Mouse (Mus musculus) embryonic facial prominence, embryonic 11.5 days (tissue): ENCODE measurements around the gene Syn3. TPM values are rescaled to one million over a fixed set of nuclear protein-coding genes. Genes with fewer than 3 reads are reported as not detected.

ENCODE experiments used
- ATAC-seq: fragments of 200-750 bp; cut with Nextera tagmentation; replicated peaks from 2 replicates; pipeline ENCODE4 v1.8.0; 2017; ENCODE audit warnings: low read depth; ENCODE audit not compliant: insufficient number of reproducible peaks, low FRiP score, low TSS enrichment
- DNase-seq: peaks from one replicate; pipeline ENCODE4 v3.0.0-alpha.2; 2015; ENCODE audit warnings: low spot score
- H3K27ac ChIP-seq: fragments of 300-500 bp; sonication (generic); replicated peaks from 2 replicates; pipeline ENCODE4 v1.5.1; 2014; ENCODE audit warnings: mild to moderate bottlenecking, low read depth, low read length, control low read depth
- H3K27me3 ChIP-seq: fragments of 300-500 bp; sonication (generic); 2 replicates; pipeline ENCODE4 v1.6.1; 2014; ENCODE audit warnings: mild to moderate bottlenecking, low read length, moderate library complexity, mixed read lengths; ENCODE audit not compliant: control insufficient read depth, insufficient read depth
- H3K36me3 ChIP-seq: fragments of 300-500 bp; sonication (generic); replicated peaks from 2 replicates; pipeline ENCODE4 v1.6.1; 2014; ENCODE audit warnings: low read depth, mild to moderate bottlenecking, low read length, moderate library complexity, mixed read lengths; ENCODE audit not compliant: control insufficient read depth, insufficient read depth
- H3K4me1 ChIP-seq: fragments of 300-500 bp; sonication (generic); 2 replicates; pipeline ENCODE4 v1.6.1; 2014; ENCODE audit warnings: low read length, mixed read lengths; ENCODE audit not compliant: control insufficient read depth, insufficient read depth
- H3K4me2 ChIP-seq: fragments of 300-500 bp; sonication (generic); 2 replicates; pipeline ENCODE4 v1.6.1; 2014; ENCODE audit warnings: low read depth, mild to moderate bottlenecking, control low read depth, low read length, moderate library complexity
- H3K4me3 ChIP-seq: fragments of 300-500 bp; sonication (generic); 2 replicates; pipeline ENCODE4 v1.5.1; 2014; ENCODE audit warnings: low read depth, low read length, control low read depth
- H3K9ac ChIP-seq: fragments of 300-500 bp; sonication (generic); replicated peaks from 2 replicates; pipeline ENCODE4 v1.6.1; 2014; ENCODE audit warnings: mild to moderate bottlenecking, control low read depth, low read length
- H3K9me3 ChIP-seq: fragments of 300-500 bp; sonication (generic); replicated peaks from 2 replicates; pipeline ENCODE4 v1.6.1; 2016; ENCODE audit warnings: mild to moderate bottlenecking, low read length, inconsistent platforms, mixed read lengths; ENCODE audit not compliant: control insufficient read depth
- WGBS: fragments of 180-500 bp; shearing (Covaris S2); extraction: QIAGEN DNeasy Blood & Tissue Kit; methylation state at CpG from one replicate; pipeline ENCODE4 v1.1.7; 2014; 5-methylcytosine and 5-hydroxymethylcytosine counted together
- polyA plus RNA-seq: library from polyadenylated mRNA; unstranded; fragments of >200 nt; fragmentation: Nextera tagmentation; extraction: Ambion mirVana; gene quantifications from 2 replicates; pipeline ENCODE4 v1.2.1, GENCODE M21; 2014

Syn3 gene
- polyA plus RNA-seq, 1 experiment from 2014 or later = 3.1 TPM

GRCm38 (mm10) chr10:86302318-86302648, 196.4 kb downstream of the Syn3 start:
- Histone ChIP-seq H3K9me3 (no peaks in the 10 kb centered on the region), H3K4me3 (peak overlapping the region; percentile 65), H3K4me2 (peak overlapping the region; percentile 97), H3K27ac (no peak overlapping the region), H3K9ac (peak overlapping the region; percentile 25), H3K27me3 (no peaks in the 10 kb centered on the region), H3K36me3 (no peaks in the 10 kb centered on the region), H3K4me1 (peaks cover 4% of the 10 kb centered on the region)
- DNase-seq = no peak
- ATAC-seq = no peak
- 72% methylated on average over 4 of the region's 4 CpGs for WGBS

GRCm38 (mm10) chr10:86301593-86302317, 196.9 kb downstream of the Syn3 start:
- Histone ChIP-seq H3K27ac (no peak overlapping the region), H3K4me1 (peaks cover 4% of the 10 kb centered on the region)
- 14% methylated on average over 4 of the region's 4 CpGs for WGBS

GRCm38 (mm10) chr10:86301117-86301490, 197.6 kb downstream of the Syn3 start:
- no peaks in the 10 kb centered on the region for H3K9me3 ChIP-seq
- 1% methylated on average over 10 of the region's 10 CpGs for WGBS
- DNase-seq (no peak), ATAC-seq (no peak)
- H3K27ac ChIP-seq = no peak overlapping the region
- H3K4me1 ChIP-seq = peaks cover 4% of the 10 kb centered on the region
- H3K4me3 ChIP-seq = peak overlapping the region; percentile 65
- no peaks in the 10 kb centered on the region for H3K27me3 ChIP-seq
- H3K36me3 ChIP-seq = no peaks in the 10 kb centered on the region
- peak overlapping the region; percentile 97 for H3K4me2 ChIP-seq
- H3K9ac ChIP-seq = peak overlapping the region; percentile 72

More at GRCm38 (mm10) chr10:86301593-86302317, 196.9 kb downstream of the Syn3 start:
- H3K9me3 ChIP-seq = no peaks in the 10 kb centered on the region
- H3K36me3 ChIP-seq = no peaks in the 10 kb centered on the region
- peak overlapping the region; percentile 97 for H3K4me2 ChIP-seq
- H3K4me3 ChIP-seq = peak overlapping the region; percentile 65
- H3K9ac ChIP-seq = peak overlapping the region; percentile 72
- no peak for DNase-seq
- H3K27me3 ChIP-seq = no peaks in the 10 kb centered on the region
- ATAC-seq = no peak

- no peaks in the 10 kb centered on the region for H3K9me3 ChIP-seq
- peak within 1 kb of the TSS; percentile 65 for H3K4me3 ChIP-seq
- WGBS = under 1% methylated on average over 63 of the region's 65 CpGs
- H3K27me3 ChIP-seq = no peaks in the 10 kb centered on the region
- H3K27ac ChIP-seq = no peak within 1 kb of the TSS
- ATAC-seq = peak; percentile 83
- H3K4me1 ChIP-seq = peaks cover 9% of the 10 kb centered on the region
- peak within 1 kb of the TSS; percentile 72 for H3K9ac ChIP-seq
- no peaks in the 10 kb centered on the region for H3K36me3 ChIP-seq
- peak within 1 kb of the TSS; percentile 97 for H3K4me2 ChIP-seq
- peak; percentile 82 for DNase-seq
Measured at GRCm38 (mm10) chr10:86300293-86301116, 198.2 kb downstream of the Syn3 start, which contains the start of gene Timp3. TSS of gene Timp3 (plus strand) at chr10:86300372.

- Histone ChIP-seq H3K27ac (no peak overlapping the region), H3K4me2 (peak overlapping the region; percentile 97), H3K4me1 (peaks cover 13% of the 10 kb centered on the region), H3K9me3 (no peaks in the 10 kb centered on the region), H3K36me3 (no peaks in the 10 kb centered on the region), H3K27me3 (no peaks in the 10 kb centered on the region), H3K9ac (peak overlapping the region; percentile 72; the same call in 1 of the 2 replicates), H3K4me3 (peak overlapping the region; percentile 65)
- ATAC-seq (no peak), DNase-seq (no peak)
- WGBS = 36% methylated on average over 6 of the region's 6 CpGs
Measured at GRCm38 (mm10) chr10:86299795-86300194, 198.9 kb downstream of the Syn3 start.

GRCm38 (mm10) chr10:86298326-86298725, 200.4 kb downstream of the Syn3 start:
- WGBS = 70% methylated on average over 6 of the region's 6 CpGs
- no peak for DNase-seq
- H3K36me3 ChIP-seq = no peaks in the 10 kb centered on the region
- H3K27ac ChIP-seq = no peak overlapping the region
- no peak overlapping the region for H3K9ac ChIP-seq
- peaks cover 19% of the 10 kb centered on the region for H3K4me1 ChIP-seq
- H3K27me3 ChIP-seq = no peaks in the 10 kb centered on the region
- no peak overlapping the region for H3K4me3 ChIP-seq
- ATAC-seq = no peak
- H3K9me3 ChIP-seq = no peaks in the 10 kb centered on the region
- H3K4me2 ChIP-seq = no peak overlapping the region

GRCm38 (mm10) chr10:86297307-86297706, 201.4 kb downstream of the Syn3 start:
- no peak for ATAC-seq
- H3K27me3 ChIP-seq = no peaks in the 10 kb centered on the region
- peaks cover 15% of the 10 kb centered on the region for H3K4me1 ChIP-seq
- DNase-seq = no peak
- no peaks in the 10 kb centered on the region for H3K9me3 ChIP-seq
- H3K9ac ChIP-seq = no peak overlapping the region
- no peak overlapping the region for H3K4me3 ChIP-seq
- 91% methylated on average over 2 of the region's 2 CpGs for WGBS
- H3K36me3 ChIP-seq = no peaks in the 10 kb centered on the region
- H3K27ac ChIP-seq = no peak overlapping the region
- H3K4me2 ChIP-seq = no peak overlapping the region

GRCm38 (mm10) chr10:86296111-86296510, 202.6 kb downstream of the Syn3 start:
- WGBS = 3% methylated on average over 14 of the region's 14 CpGs
- no peaks in the 10 kb centered on the region for H3K9me3 ChIP-seq
- peaks cover 15% of the 10 kb centered on the region for H3K4me1 ChIP-seq
- H3K9ac ChIP-seq = peak overlapping the region; percentile 41
- H3K36me3 ChIP-seq = no peaks in the 10 kb centered on the region
- H3K4me3 ChIP-seq = peak overlapping the region; percentile 23
- ATAC-seq (peak; percentile 30; the same call in 1 of the 2 replicates), DNase-seq (peak; percentile 82)
- H3K27me3 ChIP-seq = no peaks in the 10 kb centered on the region
- H3K27ac ChIP-seq = peak overlapping the region; percentile 87
- peak overlapping the region; percentile 58 for H3K4me2 ChIP-seq
